Mouse (Mus musculus): ENCODE measurements around the gene Btbd16. TPM values are rescaled to one million over a fixed set of nuclear protein-coding genes. Genes with fewer than 3 reads are reported as not detected.

Gene Btbd16
- polyA plus RNA-seq, 1 experiment from 2014 or later = not detected

DNA sequence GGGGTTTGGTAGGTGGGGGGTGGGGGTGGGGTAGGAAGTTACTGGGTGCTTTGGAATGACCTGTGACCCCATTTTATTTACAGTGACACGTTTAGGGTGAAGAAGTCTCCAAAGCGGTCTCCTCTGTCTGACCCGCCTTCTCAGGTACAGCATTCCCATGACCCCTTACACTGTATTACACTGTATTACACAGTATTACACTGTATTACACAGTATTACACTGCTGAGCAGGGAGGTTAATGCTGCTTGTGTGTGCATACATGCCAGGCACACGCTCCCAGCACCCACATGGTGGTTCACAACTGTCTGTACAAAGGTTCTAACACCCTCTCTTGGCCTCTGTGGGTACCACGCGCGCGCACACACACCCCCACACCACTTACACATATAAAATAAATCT, 40.4 kb upstream of the Btbd16 start:
- no peak overlapping the region for H3K4me3 ChIP-seq (replicated peaks; ENCODE audit: low read depth, low read length)
- no peak overlapping the region for H3K27ac ChIP-seq
- no peak for TF ChIP-seq CTCF (IDR thresholded peaks at IDR 0.05; ENCODE audit: low read depth)
- H3K4me1 ChIP-seq (replicated peaks; ENCODE audit: insufficient read depth, low read length) = 0 out of 2 replicates have a peak, but pooled peaks cover 6% of the 10 kb centered on the region
- DNase-seq (ENCODE audit: low spot score) (no peak), ATAC-seq (replicated peaks; ENCODE audit: low FRiP score, low read depth) (no peak)
- WGBS = 86% methylated on average over 8 of the region's 8 CpGs
- H3K4me2 ChIP-seq (ENCODE audit: low read length) = no peak overlapping the region
- peaks cover 37% of the 10 kb centered on the region for H3K36me3 ChIP-seq (ENCODE audit: insufficient read depth, low read length)
- H3K9me3 ChIP-seq (replicated peaks; ENCODE audit: low read length) = no peaks in the 10 kb centered on the region
- H3K9ac ChIP-seq (ENCODE audit: low read depth, low read length) = no peak overlapping the region
- H3K27me3 ChIP-seq (ENCODE audit: insufficient read depth, low read length) = no peaks in the 10 kb centered on the region

DNA sequence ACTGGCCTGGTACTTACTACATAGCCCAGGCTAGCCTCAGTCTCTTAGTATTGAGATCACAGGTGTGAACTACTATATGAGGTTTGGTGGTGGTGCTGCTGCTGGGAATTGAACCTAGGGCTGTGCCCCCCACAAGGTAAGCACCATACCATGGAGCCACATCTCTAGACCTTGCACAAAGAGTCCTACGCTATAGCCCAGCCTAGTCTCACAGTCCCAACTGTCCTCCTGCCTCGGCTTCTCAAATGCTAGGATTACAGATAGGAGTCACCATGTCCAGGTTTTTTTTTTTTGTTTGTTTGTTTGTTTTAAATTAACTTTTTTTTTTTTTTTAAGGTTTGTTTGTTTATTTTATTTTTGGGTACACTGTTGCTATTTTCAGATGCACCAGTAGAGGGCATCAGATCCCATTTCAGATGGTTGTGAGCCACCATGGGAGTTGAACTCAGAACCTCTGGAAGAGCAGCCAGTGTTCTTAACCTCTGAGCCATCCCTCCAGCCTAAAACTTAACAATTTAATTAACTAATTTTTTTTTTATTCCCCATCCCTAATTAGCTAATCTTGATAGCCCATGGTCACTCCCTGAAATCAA, 39.6 kb upstream of the Btbd16 start:
- TF ChIP-seq CTCF (IDR thresholded peaks at IDR 0.05; ENCODE audit: low read depth) = peak; percentile 56
- WGBS = 98% methylated on average over 2 of the region's 2 CpGs

DNA sequence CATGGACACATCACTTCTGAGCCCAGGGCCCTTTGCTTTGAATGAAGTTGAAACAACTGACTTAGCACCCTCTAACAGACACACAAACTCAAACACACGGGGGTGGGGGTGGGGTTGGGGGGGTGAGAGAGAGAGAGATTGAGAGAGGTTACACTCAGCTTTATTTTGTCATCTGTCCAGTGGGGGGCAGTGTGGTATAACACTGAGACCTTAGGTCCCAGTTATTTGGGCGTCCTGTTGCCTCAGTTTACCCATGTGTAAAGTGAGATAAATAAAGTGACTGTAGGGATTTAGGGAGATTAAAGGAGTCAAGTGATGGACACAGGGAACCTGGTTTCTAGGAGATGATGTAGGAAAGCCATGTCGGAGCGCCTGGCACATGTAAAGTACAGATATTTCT, 32.8 kb upstream of the Btbd16 start:
- no peak for DNase-seq (ENCODE audit: low spot score)
- no peak overlapping the region for H3K4me2 ChIP-seq (ENCODE audit: low read length)
- no peak overlapping the region for H3K4me3 ChIP-seq (replicated peaks; ENCODE audit: low read depth, low read length)
- WGBS = 85% methylated on average over 4 of the region's 4 CpGs
- H3K27me3 ChIP-seq (ENCODE audit: insufficient read depth, low read length) = no peaks in the 10 kb centered on the region
- no peaks in the 10 kb centered on the region for H3K4me1 ChIP-seq (replicated peaks; ENCODE audit: insufficient read depth, low read length)
- no peak overlapping the region for H3K9ac ChIP-seq (ENCODE audit: low read depth, low read length)
- no peak overlapping the region for H3K27ac ChIP-seq
- peaks cover 54% of the 10 kb centered on the region for H3K36me3 ChIP-seq (ENCODE audit: insufficient read depth, low read length)
- peak; percentile 35 for TF ChIP-seq CTCF (IDR thresholded peaks at IDR 0.05; ENCODE audit: low read depth)
- H3K9me3 ChIP-seq (replicated peaks; ENCODE audit: low read length) = no peaks in the 10 kb centered on the region
- ATAC-seq (replicated peaks; ENCODE audit: low FRiP score, low read depth) = no peak

More for the DNA sequence above, 39.6 kb upstream of the Btbd16 start:
- peaks cover 37% of the 10 kb centered on the region for H3K36me3 ChIP-seq (ENCODE audit: insufficient read depth, low read length)
- no peaks in the 10 kb centered on the region for H3K9me3 ChIP-seq (replicated peaks; ENCODE audit: low read length)
- H3K27ac ChIP-seq = no peak overlapping the region
- ATAC-seq (replicated peaks; ENCODE audit: low FRiP score, low read depth) (no peak), DNase-seq (ENCODE audit: low spot score) (no peak)
- H3K4me3 ChIP-seq (replicated peaks; ENCODE audit: low read depth, low read length) = no peak overlapping the region
- H3K27me3 ChIP-seq (ENCODE audit: insufficient read depth, low read length) = no peaks in the 10 kb centered on the region
- no peak overlapping the region for H3K4me2 ChIP-seq (ENCODE audit: low read length)
- no peak overlapping the region for H3K9ac ChIP-seq (ENCODE audit: low read depth, low read length)
- 0 out of 2 replicates have a peak, but pooled peaks cover 6% of the 10 kb centered on the region for H3K4me1 ChIP-seq (replicated peaks; ENCODE audit: insufficient read depth, low read length)

DNA sequence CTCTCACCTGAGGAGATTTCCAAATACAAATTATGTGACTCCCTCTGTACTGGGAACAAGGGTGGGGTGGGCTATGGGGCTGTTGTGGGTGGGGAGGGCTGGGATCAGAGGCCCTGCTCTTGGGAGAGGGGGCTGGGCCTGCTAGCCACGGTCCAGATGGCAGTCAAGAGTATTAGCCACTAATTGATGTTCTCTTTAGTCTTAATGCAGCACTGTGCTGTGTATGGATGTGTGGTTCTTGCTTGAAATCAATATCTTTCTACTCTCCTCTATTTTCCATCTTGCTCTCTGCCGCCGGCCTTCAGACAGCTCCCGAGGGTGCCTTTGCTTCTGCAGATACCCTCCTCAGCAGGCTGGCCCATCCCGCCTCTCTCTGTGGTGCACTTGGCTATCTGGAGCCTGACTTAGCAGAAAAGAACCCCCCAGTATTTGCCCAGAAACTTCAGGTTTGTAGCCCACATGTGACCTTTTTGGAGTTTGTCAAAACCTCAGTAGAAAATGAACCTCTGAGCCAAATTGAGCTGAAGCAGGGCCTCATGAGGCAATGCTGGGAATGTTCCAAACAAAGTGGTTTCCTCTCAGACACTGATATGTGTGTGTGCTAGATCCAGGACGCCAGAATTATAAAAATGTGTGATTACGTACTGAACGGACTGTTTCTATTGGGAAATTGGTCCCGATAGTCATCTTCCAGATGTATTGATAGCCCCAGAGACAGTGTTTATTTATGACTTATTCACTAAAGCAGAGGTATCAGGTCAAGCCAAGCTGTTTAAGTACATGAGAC, 30.4 kb upstream of the Btbd16 start:
- DNase-seq (ENCODE audit: low spot score) (no peak), ATAC-seq (replicated peaks; ENCODE audit: low FRiP score, low read depth) (no peak)
- Histone ChIP-seq H3K27me3 (ENCODE audit: insufficient read depth, low read length) (no peaks in the 10 kb centered on the region), H3K9me3 (replicated peaks; ENCODE audit: low read length) (no peaks in the 10 kb centered on the region), H3K9ac (ENCODE audit: low read depth, low read length) (no peak overlapping the region), H3K36me3 (ENCODE audit: insufficient read depth, low read length) (peaks cover 49% of the 10 kb centered on the region), H3K4me1 (replicated peaks; ENCODE audit: insufficient read depth, low read length) (no peaks in the 10 kb centered on the region), H3K4me3 (replicated peaks; ENCODE audit: low read depth, low read length) (no peak overlapping the region), H3K27ac (no peak overlapping the region), H3K4me2 (ENCODE audit: low read length) (no peak overlapping the region)
- WGBS = 86% methylated on average over 9 of the region's 9 CpGs
- TF ChIP-seq CTCF (IDR thresholded peaks at IDR 0.05; ENCODE audit: low read depth) = no peak

DNA sequence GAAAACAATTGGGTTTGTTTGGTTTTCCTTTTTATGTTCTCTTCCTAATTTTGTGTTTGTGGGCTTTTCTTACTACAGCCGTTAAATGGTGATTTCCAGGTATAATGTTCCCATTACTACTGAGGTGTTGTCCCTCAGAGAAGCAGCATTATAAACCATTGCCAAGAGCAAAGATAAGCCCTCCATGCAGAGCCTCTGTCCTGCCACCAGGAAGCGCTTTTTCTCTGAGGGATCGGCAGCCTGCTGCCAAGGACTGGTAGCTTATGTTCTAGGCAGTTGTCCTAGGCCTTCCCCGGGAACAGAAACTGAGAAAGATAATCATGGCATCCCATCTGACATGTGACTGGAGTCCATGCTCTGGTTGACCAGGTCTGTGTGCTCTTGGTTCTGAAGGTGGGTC, 24.7 kb upstream of the Btbd16 start:
- Histone ChIP-seq H3K9me3 (replicated peaks; ENCODE audit: low read length) (no peaks in the 10 kb centered on the region), H3K36me3 (ENCODE audit: insufficient read depth, low read length) (peaks cover 36% of the 10 kb centered on the region), H3K9ac (ENCODE audit: low read depth, low read length) (no peak overlapping the region), H3K4me3 (replicated peaks; ENCODE audit: low read depth, low read length) (no peak overlapping the region), H3K27ac (no peak overlapping the region), H3K4me1 (replicated peaks; ENCODE audit: insufficient read depth, low read length) (no peaks in the 10 kb centered on the region), H3K4me2 (ENCODE audit: low read length) (no peak overlapping the region), H3K27me3 (ENCODE audit: insufficient read depth, low read length) (no peaks in the 10 kb centered on the region)
- TF ChIP-seq CTCF (IDR thresholded peaks at IDR 0.05; ENCODE audit: low read depth) = no peak; the same call in 1 of the 2 replicates
- DNase-seq (ENCODE audit: low spot score) (no peak), ATAC-seq (replicated peaks; ENCODE audit: low FRiP score, low read depth) (no peak)
- 89% methylated on average over 4 of the region's 4 CpGs for WGBS

DNA sequence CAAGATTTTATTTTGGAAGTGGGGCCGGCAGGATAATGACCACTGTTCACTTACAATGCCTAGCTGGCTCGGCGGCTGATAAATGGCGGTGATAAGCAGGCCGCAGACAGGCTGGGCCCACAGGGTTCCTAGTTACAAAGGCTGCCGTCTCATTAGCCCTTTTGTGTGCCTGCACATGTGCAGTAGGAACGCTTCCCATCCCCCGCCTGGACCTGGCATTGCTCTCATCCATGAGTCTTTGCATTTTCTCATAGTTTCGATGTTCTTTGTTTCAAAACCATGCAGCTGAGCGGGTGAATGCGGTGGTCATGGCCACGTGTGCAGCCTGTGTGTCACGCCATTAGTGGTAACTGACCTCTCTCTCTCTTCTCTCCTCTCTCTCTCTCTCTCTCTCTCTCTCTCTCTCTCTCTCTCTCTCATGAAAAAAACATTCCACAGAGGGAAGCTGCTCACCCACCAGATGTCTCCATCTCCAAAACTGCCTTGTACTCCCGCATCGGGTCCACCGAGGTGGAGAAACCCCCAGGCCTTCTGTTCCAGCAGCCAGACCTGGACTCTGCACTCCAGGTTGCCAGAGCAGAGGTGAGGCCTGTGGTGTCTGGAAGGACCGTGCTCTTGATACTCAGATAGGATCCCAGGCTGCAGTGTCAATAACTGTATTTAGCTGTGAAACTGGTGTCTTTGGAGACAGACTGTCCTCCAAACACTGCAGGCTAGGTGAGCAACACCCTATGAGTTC, 22.9 kb upstream of the Btbd16 start:
- 76% methylated on average over 17 of the region's 17 CpGs for WGBS
- no peaks in the 10 kb centered on the region for H3K27me3 ChIP-seq (ENCODE audit: insufficient read depth, low read length)
- TF ChIP-seq CTCF (IDR thresholded peaks at IDR 0.05; ENCODE audit: low read depth) = no peak
- H3K27ac ChIP-seq = no peak overlapping the region
- DNase-seq (ENCODE audit: low spot score) (no peak), ATAC-seq (replicated peaks; ENCODE audit: low FRiP score, low read depth) (no peak)
- no peak overlapping the region for H3K4me2 ChIP-seq (ENCODE audit: low read length)
- no peaks in the 10 kb centered on the region for H3K9me3 ChIP-seq (replicated peaks; ENCODE audit: low read length)
- H3K4me1 ChIP-seq (replicated peaks; ENCODE audit: insufficient read depth, low read length) = no peaks in the 10 kb centered on the region
- peaks cover 30% of the 10 kb centered on the region for H3K36me3 ChIP-seq (ENCODE audit: insufficient read depth, low read length)
- H3K4me3 ChIP-seq (replicated peaks; ENCODE audit: low read depth, low read length) = no peak overlapping the region
- no peak overlapping the region for H3K9ac ChIP-seq (ENCODE audit: low read depth, low read length)

Data from kidney, postnatal 0 days (tissue).